Mouse (Mus musculus) left cerebral cortex, postnatal 36 days (tissue): ENCODE data around the gene Myh4. TPM values are rescaled to one million over a fixed set of nuclear protein-coding genes. Genes with fewer than 3 reads are reported as not detected.
A peak's percentile ranks its signal among the peaks of the same experiment; 100 is the strongest.

Experiments used
- DNase-seq, 2 experiments: peaks; one replicate each; pipeline ENCODE4 v3.0.0; 2021 to 2022; ENCODE audit warnings: low spot score in 2 of 2, mixed read lengths in 1 of 2
- intact Hi-C: fragments of 180-260 bp; cut with DNase I; formaldehyde crosslinking; loops from one replicate; pipeline ENCODE4 v1.15.1; 2025
- total RNA-seq, 2 experiments: library from RNA; stranded (reverse); gene quantifications; 2 replicates each; pipeline ENCODE4 v1.2.3; 2021

Myh4 gene
- total RNA-seq = under 1 TPM; 0.11 to 0.35 TPM

GRCm38 (mm10) chr11:67237481-67238079, at the start of gene Myh4:
Gene Myh4, plus strand, starts transcription at chr11:67238029.
- no peak for DNase-seq
- intact Hi-C loops = no loop called here

DNA sequence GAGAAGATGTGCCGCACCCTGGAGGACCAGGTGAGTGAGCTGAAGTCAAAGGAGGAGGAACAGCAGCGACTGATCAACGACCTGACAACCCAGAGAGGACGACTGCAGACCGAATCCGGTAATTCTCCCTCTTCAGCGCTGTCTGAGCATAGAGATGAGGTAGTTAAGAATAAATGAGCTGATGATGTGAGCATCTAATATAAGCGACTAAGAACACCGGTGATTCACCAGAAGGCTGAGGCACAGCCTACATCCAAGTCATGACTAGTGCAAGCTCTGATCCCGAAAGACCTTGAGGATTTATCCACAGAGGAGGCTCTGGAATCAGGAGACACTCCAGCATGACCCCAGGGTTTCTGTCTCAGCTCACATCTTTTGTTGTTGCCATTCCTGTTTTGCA, 47.5 kb upstream of the Myh4 start:
- no peak for DNase-seq
- intact Hi-C loops = no loop called here

DNA sequence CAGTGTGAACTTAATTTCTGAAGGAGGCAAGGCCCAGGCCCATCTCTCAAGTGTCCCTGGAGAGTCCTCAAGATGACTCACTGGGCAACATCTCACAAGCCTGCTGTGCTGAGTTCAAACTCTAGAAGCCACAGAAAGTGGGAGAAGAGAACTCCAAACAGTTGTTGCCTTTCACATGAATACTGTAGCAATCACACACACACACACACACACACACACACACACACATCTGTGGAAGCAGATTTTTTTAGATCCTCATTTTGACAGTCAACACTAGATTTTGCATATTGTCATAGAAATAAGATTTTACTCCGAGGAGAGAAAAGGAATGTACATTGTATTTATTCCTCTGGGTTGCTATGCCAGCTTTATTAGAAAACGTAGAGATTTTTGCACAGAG, 47.0 kb upstream of the Myh4 start:
- intact Hi-C loops = no loop called here
- peak in 1 of 2 experiments; percentile 28 for DNase-seq

DNA sequence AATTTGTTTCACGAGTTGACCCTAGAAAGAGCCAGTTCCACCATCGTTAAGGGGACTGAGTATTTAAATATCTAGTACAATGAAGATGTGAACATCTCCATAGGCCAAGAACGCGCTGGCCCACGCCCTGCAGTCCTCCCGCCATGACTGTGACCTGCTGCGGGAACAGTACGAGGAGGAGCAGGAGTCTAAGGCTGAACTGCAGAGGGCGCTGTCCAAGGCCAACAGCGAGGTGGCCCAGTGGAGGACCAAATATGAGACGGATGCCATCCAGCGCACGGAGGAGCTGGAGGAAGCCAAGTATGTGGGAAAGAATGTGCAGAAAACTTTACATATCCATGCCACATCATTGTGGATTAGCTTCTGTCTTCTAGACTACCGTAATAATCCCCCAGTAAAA, 46.3 kb upstream of the Myh4 start:
- intact Hi-C loops = no loop called here
- DNase-seq = no peak

DNA sequence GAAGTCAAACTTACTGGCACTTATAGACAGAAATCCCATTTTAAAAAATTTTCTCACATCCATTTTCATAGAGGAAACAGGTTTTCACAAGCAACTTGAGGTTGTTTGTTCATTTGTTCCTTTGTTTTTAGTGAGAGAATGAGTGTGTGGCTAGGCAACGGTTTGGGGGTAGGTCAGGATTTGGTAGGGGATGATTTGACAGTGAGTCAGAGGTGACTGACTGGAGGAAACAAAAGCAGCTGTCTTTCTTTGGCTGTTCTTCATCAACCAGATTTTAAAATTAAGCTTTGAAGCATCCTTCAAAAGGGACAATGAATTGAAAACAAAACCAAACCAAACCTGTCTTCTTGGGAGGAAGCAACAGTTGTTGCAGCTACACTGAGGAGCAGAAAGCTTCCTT, 38.5 kb upstream of the Myh4 start:
- intact Hi-C loops = no loop called here
- DNase-seq = no peak

- no peak for DNase-seq
- intact Hi-C loops = no loop called here
Observed at GRCm38 (mm10) chr11:67199752-67200151, 38.1 kb upstream of the Myh4 start, which contains the start of gene Myh1. Gene Myh1, plus strand, starts transcription at chr11:67200052.

DNA sequence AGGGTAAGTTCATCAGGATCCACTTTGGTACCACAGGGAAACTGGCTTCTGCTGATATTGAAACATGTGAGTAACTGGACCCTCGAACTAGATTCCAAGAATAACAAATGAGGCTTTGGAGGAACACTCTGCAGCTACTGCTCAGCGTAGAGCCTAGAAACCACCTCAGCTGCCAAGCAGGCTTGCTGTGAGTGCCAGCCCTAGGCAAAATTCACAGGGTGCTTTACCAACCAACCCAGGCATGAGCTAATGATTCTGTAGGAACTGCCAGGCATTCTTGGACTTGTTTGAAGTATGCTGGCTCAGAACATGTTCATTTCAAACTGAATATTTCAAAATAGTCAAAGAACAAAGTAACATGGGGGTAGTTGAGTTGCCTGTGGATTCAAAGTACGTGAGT, 33.1 kb upstream of the Myh4 start:
- intact Hi-C loops = no loop called here
- DNase-seq = no peak

- no peak for DNase-seq
- intact Hi-C loops = no loop called here
Observed at GRCm38 (mm10) chr11:67221803-67222202, 16.0 kb upstream of the Myh4 start.

- no peak for DNase-seq
- intact Hi-C loops = no loop called here
Observed at GRCm38 (mm10) chr11:67224466-67224865, 13.4 kb upstream of the Myh4 start.

DNA sequence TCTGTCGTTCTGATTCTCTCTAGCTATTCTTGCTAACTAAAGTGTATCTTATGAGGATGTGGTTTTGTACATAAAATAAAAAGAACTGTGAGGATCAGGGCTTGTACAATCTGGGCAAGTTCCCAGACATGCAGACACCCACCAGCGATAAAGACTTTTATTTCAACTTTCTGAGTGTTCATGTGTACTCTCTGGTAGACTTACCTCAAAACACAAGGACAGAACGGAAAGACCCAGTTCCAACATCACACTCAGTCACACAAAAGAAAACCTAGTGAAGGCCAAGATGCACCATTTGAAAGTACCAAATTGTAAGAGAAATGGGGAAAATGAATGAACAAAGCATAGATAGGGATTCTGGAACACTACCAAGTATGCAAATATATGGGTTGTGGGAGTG, 9.1 kb upstream of the Myh4 start:
- intact Hi-C loops = loop anchor here (2.0 kb wide), 1 partner anchor 104 kb away; no protein-coding TSS in a partner anchor
- DNase-seq = no peak

DNA sequence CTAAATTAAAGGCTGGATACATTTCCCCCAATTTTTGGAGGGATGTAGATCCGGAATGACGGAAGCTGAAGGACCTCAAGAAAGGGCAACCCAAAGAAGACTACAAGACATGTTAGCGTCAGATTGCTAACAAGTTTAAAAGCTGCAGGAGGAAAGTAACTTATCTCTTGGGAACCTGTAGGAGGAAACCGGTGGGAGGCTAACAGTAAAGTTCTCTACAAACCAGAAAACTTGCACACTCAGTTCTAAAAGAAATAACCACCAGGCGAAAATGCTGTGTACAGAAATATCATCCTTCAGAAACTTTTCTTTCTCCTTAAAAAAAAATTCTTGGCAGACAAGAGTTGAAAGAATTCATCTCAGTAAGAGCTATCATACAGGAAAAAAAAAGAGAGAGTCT, 8.7 kb upstream of the Myh4 start:
- intact Hi-C loops = loop anchor here (2.0 kb wide), 1 partner anchor 104 kb away; no protein-coding TSS in a partner anchor
- DNase-seq = peak; percentile 22 to 30

DNA sequence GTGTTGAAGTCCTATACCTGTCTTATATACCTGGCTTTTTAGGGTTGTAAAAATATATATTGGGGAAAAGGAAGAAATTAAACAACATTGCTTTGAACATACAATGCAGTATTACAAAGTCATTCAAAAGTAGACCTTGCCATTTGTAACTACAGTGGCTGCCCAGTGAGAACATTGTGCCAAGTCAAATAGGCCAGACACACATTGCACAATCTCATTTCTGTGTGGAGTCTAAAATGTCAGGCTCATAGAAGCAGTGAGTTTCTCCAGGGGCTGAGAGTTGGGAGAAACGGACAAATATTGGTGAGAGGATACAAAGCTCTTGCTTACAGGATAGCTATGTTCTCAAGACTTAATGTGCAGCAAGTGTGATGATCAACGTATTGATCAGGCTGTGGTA, 7.9 kb upstream of the Myh4 start:
- intact Hi-C loops = loop anchor here (2.0 kb wide), 1 partner anchor 105 kb away; no protein-coding TSS in a partner anchor
- DNase-seq = no peak

- DNase-seq = no peak
- intact Hi-C loops = loop anchor here (1.0 kb wide), 1 partner anchor 123 kb away; no protein-coding TSS in a partner anchor
Observed at GRCm38 (mm10) chr11:67235639-67236358, 2.0 kb upstream of the Myh4 start.

GRCm38 (mm10) chr11:67236799-67237198, 1.0 kb upstream of the Myh4 start:
- DNase-seq = no peak
- intact Hi-C loops = no loop called here

- intact Hi-C loops = no loop called here
- DNase-seq = no peak
Observed at GRCm38 (mm10) chr11:67241051-67241450, 3.2 kb downstream of the Myh4 start.

DNA sequence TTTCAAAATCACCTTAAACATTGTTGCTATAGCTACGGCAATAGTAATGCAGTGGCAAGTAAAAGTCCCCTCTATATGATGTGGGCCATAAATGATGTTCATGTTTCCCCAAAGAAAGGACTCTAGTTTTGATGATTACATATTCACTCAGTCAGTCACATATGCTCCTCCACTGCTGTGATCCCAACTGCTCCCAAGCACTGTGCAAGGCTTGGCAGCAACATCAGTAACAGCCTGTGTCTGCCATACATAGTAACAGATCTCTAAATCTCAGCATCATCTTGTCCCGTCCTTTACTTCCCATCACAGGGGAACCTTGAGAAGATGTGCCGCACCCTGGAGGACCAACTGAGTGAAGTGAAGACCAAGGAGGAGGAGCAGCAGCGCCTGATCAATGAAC, 15.9 kb downstream of the Myh4 start:
- intact Hi-C loops = no loop called here
- no peak for DNase-seq

- intact Hi-C loops = no loop called here
- no peak for DNase-seq
Observed at GRCm38 (mm10) chr11:67257048-67257447, 19.2 kb downstream of the Myh4 start.

DNA sequence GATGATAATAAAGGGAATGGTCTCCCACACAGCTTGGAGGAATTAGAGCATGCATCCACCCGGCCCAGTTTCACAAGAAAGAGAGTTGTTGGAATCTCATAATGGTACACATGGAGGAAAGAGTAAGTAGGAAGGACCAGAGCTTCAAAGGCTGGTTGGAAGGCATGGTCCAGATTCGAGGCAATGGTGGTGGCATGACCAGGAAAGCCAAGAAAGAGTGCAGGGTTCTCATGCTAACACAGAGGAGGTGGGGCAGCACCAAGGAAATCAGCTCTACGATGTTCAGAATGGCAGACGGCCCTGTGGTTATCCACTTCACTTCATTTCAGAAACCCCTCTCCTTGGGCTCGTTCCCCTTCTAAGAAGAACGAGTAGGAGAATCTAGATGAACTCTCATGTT, 23.1 kb downstream of the Myh4 start:
- no peak for DNase-seq
- intact Hi-C loops = no loop called here

- no peak for DNase-seq
- intact Hi-C loops = no loop called here
Observed at GRCm38 (mm10) chr11:67276601-67277174, 38.9 kb downstream of the Myh4 start, which contains the start of gene Myh8. Gene Myh8, plus strand, starts transcription at chr11:67277124.

DNA sequence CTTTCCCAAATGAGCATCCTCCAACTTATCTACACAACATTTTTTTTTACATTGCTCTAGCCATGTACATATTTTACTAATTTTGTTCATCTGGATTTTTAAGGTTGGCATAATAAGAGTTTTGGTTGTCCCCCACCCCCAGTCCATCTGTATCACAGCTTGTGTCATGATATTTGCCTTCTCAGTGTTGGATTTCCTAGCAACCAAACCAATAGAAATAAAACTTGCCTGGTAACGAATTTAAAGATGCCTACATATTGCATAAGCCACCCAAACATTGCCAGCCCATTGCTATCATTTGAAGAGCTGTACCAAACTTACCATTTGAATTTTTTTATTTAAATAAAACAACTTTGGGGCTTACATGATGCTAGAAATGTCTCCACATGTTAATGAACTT, 55.6 kb downstream of the Myh4 start:
- intact Hi-C loops = no loop called here
- DNase-seq = peak in 1 of 2 experiments; percentile 8
